Mouse (Mus musculus) kidney, embryonic 16.5 days (tissue): ENCODE data around the gene Tfrc. TPM values are rescaled to one million over a fixed set of nuclear protein-coding genes. Genes with fewer than 3 reads are reported as not detected.

Experiments
- ATAC-seq: fragments of 200-750 bp; cut with Nextera tagmentation; 2 replicates; pipeline ENCODE4 v1.8.0; 2017; ENCODE audit warnings: moderate TSS enrichment; ENCODE audit not compliant: low FRiP score, low TSS enrichment
- H3K27ac ChIP-seq: fragments of 300-500 bp; sonication (generic); 2 replicates; pipeline ENCODE4 v1.5.1; 2014; ENCODE audit warnings: low read length
- H3K27me3 ChIP-seq: fragments of 300-500 bp; sonication (generic); 2 replicates; pipeline ENCODE4 v1.6.1; 2014; ENCODE audit warnings: low read length, control low read depth, mixed read lengths; ENCODE audit not compliant: insufficient read depth
- H3K36me3 ChIP-seq: fragments of 300-500 bp; sonication (generic); 2 replicates; pipeline ENCODE4 v1.6.1; 2014; ENCODE audit warnings: low read length, control low read depth, mixed read lengths; ENCODE audit not compliant: insufficient read depth
- H3K4me1 ChIP-seq: fragments of 300-500 bp; sonication (generic); 2 replicates; pipeline ENCODE4 v1.6.1; 2014; ENCODE audit warnings: low read length, control low read depth, mixed read lengths; ENCODE audit not compliant: insufficient read depth
- H3K4me2 ChIP-seq: fragments of 300-500 bp; sonication (generic); replicated peaks from 2 replicates; pipeline ENCODE4 v1.6.1; 2014; ENCODE audit warnings: low read depth, low read length
- H3K4me3 ChIP-seq: fragments of 300-500 bp; sonication (generic); 2 replicates; pipeline ENCODE4 v1.5.1; 2014; ENCODE audit warnings: mild to moderate bottlenecking, low read length
- H3K9ac ChIP-seq: fragments of 300-500 bp; sonication (generic); replicated peaks from 2 replicates; pipeline ENCODE4 v1.6.1; 2014; ENCODE audit warnings: low read length
- H3K9me3 ChIP-seq: fragments of 300-500 bp; sonication (generic); 2 replicates; pipeline ENCODE4 v1.6.1; 2016; ENCODE audit warnings: low read length, control low read depth
- WGBS: fragments of 180-500 bp; shearing (Covaris S2); extraction: QIAGEN DNeasy Blood & Tissue Kit; methylation state at CpG from one replicate; pipeline ENCODE4 v1.1.7; 2014; 5-methylcytosine and 5-hydroxymethylcytosine counted together
- polyA plus RNA-seq: library from polyadenylated mRNA; unstranded; fragments of >200 nt; fragmentation: Nextera tagmentation; extraction: Ambion mirVana; gene quantifications from 2 replicates; pipeline ENCODE4 v1.2.1, GENCODE M21; 2015

The Tfrc gene
- polyA plus RNA-seq, 1 experiment from 2014 or later: 46.5 TPM

- Histone ChIP-seq H3K36me3 (peaks cover 26% of the 10 kb centered on the region), H3K9me3 (no peaks in the 10 kb centered on the region), H3K4me3 (no peak overlapping the region), H3K4me2 (no peak overlapping the region), H3K27ac (no peak overlapping the region), H3K4me1 (peaks cover 22% of the 10 kb centered on the region), H3K9ac (no peak overlapping the region), H3K27me3 (no peaks in the 10 kb centered on the region)
- 58% methylated on average over 13 of the region's 13 CpGs for WGBS
- ATAC-seq: peak; percentile 16; the same call in 1 of the 2 replicates
These were observed 62.6 kb downstream of the Tfrc start for GRCm38 (mm10) chr16:32671206-32671887.

- WGBS: 87% methylated on average over 7 of the region's 7 CpGs
- Histone ChIP-seq H3K4me2 (no peak overlapping the region), H3K4me1 (peaks cover 13% of the 10 kb centered on the region), H3K9me3 (no peaks in the 10 kb centered on the region), H3K27me3 (no peaks in the 10 kb centered on the region), H3K27ac (no peak overlapping the region), H3K9ac (0 out of 2 replicates have a peak overlapping the region, but pooled peaks have one; percentile 4), H3K4me3 (no peak overlapping the region), H3K36me3 (peaks cover 26% of the 10 kb centered on the region)
- no peak for ATAC-seq
These were observed 63.5 kb downstream of the Tfrc start for GRCm38 (mm10) chr16:32672250-32672649.

GRCm38 (mm10) chr16:32672861-32673560, 64.3 kb downstream of the Tfrc start:
- Histone ChIP-seq H3K4me2 (no peak overlapping the region), H3K9me3 (no peaks in the 10 kb centered on the region), H3K27ac (no peak overlapping the region; the same call in 1 of the 2 replicates), H3K9ac (no peak overlapping the region), H3K4me1 (peaks cover 12% of the 10 kb centered on the region), H3K36me3 (peaks cover 30% of the 10 kb centered on the region), H3K4me3 (no peak overlapping the region), H3K27me3 (no peaks in the 10 kb centered on the region)
- ATAC-seq: no peak
- WGBS: 62% methylated on average over 13 of the region's 13 CpGs

- Histone ChIP-seq H3K4me1 (peaks cover 12% of the 10 kb centered on the region), H3K36me3 (peaks cover 29% of the 10 kb centered on the region), H3K9ac (no peak overlapping the region), H3K27ac (no peak overlapping the region), H3K4me3 (no peak overlapping the region), H3K27me3 (no peaks in the 10 kb centered on the region), H3K4me2 (no peak overlapping the region), H3K9me3 (no peaks in the 10 kb centered on the region)
- 93% methylated on average over 17 of the region's 17 CpGs for WGBS
- no peak for ATAC-seq
These were observed 65.5 kb downstream of the Tfrc start for GRCm38 (mm10) chr16:32674121-32674740.

- WGBS: 83% methylated on average over 10 of the region's 10 CpGs
- H3K9me3 ChIP-seq: no peaks in the 10 kb centered on the region
- no peak overlapping the region for H3K4me2 ChIP-seq
- no peak overlapping the region for H3K27ac ChIP-seq
- H3K36me3 ChIP-seq: peaks cover 40% of the 10 kb centered on the region
- H3K9ac ChIP-seq: no peak overlapping the region
- no peaks in the 10 kb centered on the region for H3K27me3 ChIP-seq
- ATAC-seq: peak; percentile 16; the same call in 1 of the 2 replicates
- no peak overlapping the region for H3K4me3 ChIP-seq
- peaks cover 11% of the 10 kb centered on the region for H3K4me1 ChIP-seq
These were observed 68.5 kb downstream of the Tfrc start for GRCm38 (mm10) chr16:32677040-32677700.

GRCm38 (mm10) chr16:32677903-32678302, 69.2 kb downstream of the Tfrc start:
- no peak overlapping the region for H3K9ac ChIP-seq
- no peaks in the 10 kb centered on the region for H3K9me3 ChIP-seq
- peaks cover 9% of the 10 kb centered on the region for H3K4me1 ChIP-seq
- ATAC-seq: no peak
- H3K27ac ChIP-seq: no peak overlapping the region
- H3K36me3 ChIP-seq: peaks cover 39% of the 10 kb centered on the region
- no peak overlapping the region for H3K4me3 ChIP-seq
- no peak overlapping the region for H3K4me2 ChIP-seq
- no peaks in the 10 kb centered on the region for H3K27me3 ChIP-seq
- WGBS: 79% methylated on average over 14 of the region's 14 CpGs

- Histone ChIP-seq H3K27me3 (no peaks in the 10 kb centered on the region), H3K27ac (no peak overlapping the region), H3K4me3 (no peak overlapping the region), H3K36me3 (peaks cover 39% of the 10 kb centered on the region), H3K4me1 (peaks cover 6% of the 10 kb centered on the region; the same call in 1 of the 2 replicates), H3K9me3 (no peaks in the 10 kb centered on the region), H3K9ac (no peak overlapping the region), H3K4me2 (no peak overlapping the region)
- 86% methylated on average over 14 of the region's 14 CpGs for WGBS
- no peak for ATAC-seq
These were observed 70.1 kb downstream of the Tfrc start for GRCm38 (mm10) chr16:32678812-32679211.

- H3K4me2 ChIP-seq: no peak overlapping the region
These were observed 71.3 kb downstream of the Tfrc start for GRCm38 (mm10) chr16:32679976-32680375.

GRCm38 (mm10) chr16:32680806-32681205, 72.1 kb downstream of the Tfrc start:
- Histone ChIP-seq H3K4me1 (peaks cover 6% of the 10 kb centered on the region; the same call in 1 of the 2 replicates), H3K9me3 (no peaks in the 10 kb centered on the region), H3K27me3 (no peaks in the 10 kb centered on the region), H3K4me3 (no peak overlapping the region), H3K4me2 (no peak overlapping the region), H3K36me3 (peaks cover 32% of the 10 kb centered on the region), H3K27ac (no peak overlapping the region), H3K9ac (no peak overlapping the region)
- whole genome bisulfite sequencing: 90% methylated on average over 6 of the region's 6 CpGs
- ATAC-seq: no peak

More at GRCm38 (mm10) chr16:32679976-32680375, 71.3 kb downstream of the Tfrc start:
- no peaks in the 10 kb centered on the region for H3K9me3 ChIP-seq
- WGBS: 88% methylated on average over 16 of the region's 16 CpGs
- H3K27me3 ChIP-seq: no peaks in the 10 kb centered on the region
- H3K4me3 ChIP-seq: no peak overlapping the region
- H3K4me1 ChIP-seq: peaks cover 6% of the 10 kb centered on the region; the same call in 1 of the 2 replicates
- no peak overlapping the region for H3K27ac ChIP-seq
- no peak for ATAC-seq
- H3K9ac ChIP-seq: no peak overlapping the region
- H3K36me3 ChIP-seq: peaks cover 36% of the 10 kb centered on the region
